Mouse (Mus musculus): Measurements from ENCODE around the gene Slc29a3.

GRCm38 (mm10) chr10:60668591-60668990, 84.0 kb downstream of the Slc29a3 start:
- no peak for TF ChIP-seq FLI1 (IDR thresholded peaks at IDR 0.05; ENCODE audit: low read length)
- no peak for TF ChIP-seq GATA1 (IDR thresholded peaks at IDR 0.05; ENCODE audit: borderline replicate concordance, low read length)

Data from megakaryocyte, embryonic 14.5 days (primary cell).